Comparison of ENCODE assay signal across 8 mouse cellular contexts in the genomic region with DNA sequence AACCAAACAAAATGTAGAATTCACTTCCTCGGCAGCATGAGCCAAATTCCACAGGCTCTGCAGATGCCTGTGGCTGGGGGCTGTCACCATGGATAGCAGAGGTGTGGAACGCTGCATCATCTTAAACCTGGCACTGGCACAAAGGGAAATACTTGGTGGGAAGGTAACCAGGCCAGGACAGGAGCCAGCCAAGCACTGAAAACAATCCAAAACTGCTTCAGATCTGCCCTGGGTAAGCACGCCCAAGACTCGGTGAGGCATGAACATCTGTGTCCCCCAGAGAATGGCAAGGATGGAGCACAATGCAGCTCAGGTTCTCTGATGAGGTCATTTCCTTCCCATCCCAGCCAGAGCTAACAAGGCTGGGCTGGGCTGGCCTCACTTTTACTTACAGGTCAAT. TPM values are rescaled to one million over a fixed set of nuclear protein-coding genes. Genes with fewer than 3 reads are reported as not detected.
DNase-seq lines count a peak whose midpoint lies in the region; ATAC-seq and TF ChIP-seq lines count a peak whose summit lies in the region.

No protein-coding gene starts in this region.

- intact Hi-C loops in heart, postnatal 10 days (cut with DNase I), result loop anchor here (5.0 kb wide), 1 partner anchor 109 kb away; no protein-coding TSS in a partner anchor

- no peak for DNase-seq in liver, postnatal 0 days
- DNase-seq in liver, result no peak
- DNase-seq in embryonic facial prominence, embryonic 11.5 days (ENCODE audit: low spot score), result peak; percentile 71
- peak; percentile 59 to 64 for DNase-seq in heart, postnatal 10 days
- peak; percentile 20 to 58 for DNase-seq in kidney, postnatal 4 days
- no peak for DNase-seq in right cerebral cortex, postnatal 10 days (ENCODE audit: low spot score in 2 of 2)

- peak overlapping the region; percentile 67; the same call in 1 of the 2 replicates for H3K27ac ChIP-seq in liver, postnatal 0 days (ENCODE audit: low read depth)
- H3K27ac ChIP-seq in embryonic facial prominence, embryonic 11.5 days (replicated peaks; ENCODE audit: low read depth, low read length), result peak overlapping the region; percentile 67
- H3K27ac ChIP-seq in stomach, embryonic 14.5 days (ENCODE audit: low read length), result peak overlapping the region; percentile 56; the same call in 1 of the 2 replicates

- H3K9ac ChIP-seq in liver, postnatal 0 days (replicated peaks), result no peak overlapping the region
- no peak overlapping the region for H3K9ac ChIP-seq in embryonic facial prominence, embryonic 11.5 days (replicated peaks; ENCODE audit: low read length)
- H3K9ac ChIP-seq in stomach, embryonic 14.5 days (replicated peaks; ENCODE audit: low read depth, low read length), result no peak overlapping the region

- 58% methylated on average over 4 of the region's 4 CpGs for WGBS in liver, postnatal 0 days (ENCODE audit: insufficient replicate concordance)
- WGBS in embryonic facial prominence, embryonic 11.5 days, result 39% methylated on average over 4 of the region's 4 CpGs
- WGBS in stomach, embryonic 14.5 days, result 34% methylated on average over 4 of the region's 4 CpGs

- H3K4me2 ChIP-seq in liver, postnatal 0 days (ENCODE audit: low read depth, low read length), result no peak overlapping the region
- H3K4me2 ChIP-seq in embryonic facial prominence, embryonic 11.5 days (ENCODE audit: low read depth, low read length), result no peak overlapping the region
- no peak overlapping the region for H3K4me2 ChIP-seq in stomach, embryonic 14.5 days (replicated peaks; ENCODE audit: low read depth, low read length)

- no peak for TF ChIP-seq EP300 in liver, postnatal 0 days (IDR thresholded peaks at IDR 0.05; ENCODE audit: low read depth)

- no peak for TF ChIP-seq CTCF in liver, postnatal 0 days (IDR thresholded peaks at IDR 0.05; ENCODE audit: low read depth)

- H3K4me3 ChIP-seq in liver, postnatal 0 days (ENCODE audit: low read depth, low read length), result no peak overlapping the region
- H3K4me3 ChIP-seq in embryonic facial prominence, embryonic 11.5 days (ENCODE audit: low read depth, low read length), result no peak overlapping the region
- H3K4me3 ChIP-seq in stomach, embryonic 14.5 days (ENCODE audit: low read depth, low read length), result no peak overlapping the region

- H3K36me3 ChIP-seq in liver, postnatal 0 days (replicated peaks; ENCODE audit: insufficient read depth, low read length), result no peaks in the 10 kb centered on the region
- H3K36me3 ChIP-seq in embryonic facial prominence, embryonic 11.5 days (replicated peaks; ENCODE audit: control insufficient read depth, insufficient read depth, low read depth, low read length), result no peaks in the 10 kb centered on the region
- no peaks in the 10 kb centered on the region for H3K36me3 ChIP-seq in stomach, embryonic 14.5 days (ENCODE audit: control insufficient read depth, insufficient read depth, low read length)

- H3K27me3 ChIP-seq in liver, postnatal 0 days (ENCODE audit: insufficient read depth, low read length), result no peaks in the 10 kb centered on the region
- no peaks in the 10 kb centered on the region for H3K27me3 ChIP-seq in embryonic facial prominence, embryonic 11.5 days (ENCODE audit: control insufficient read depth, insufficient read depth, low read length)
- H3K27me3 ChIP-seq in stomach, embryonic 14.5 days (ENCODE audit: control insufficient read depth, insufficient read depth, low read length), result no peaks in the 10 kb centered on the region

- peak; percentile 35; the same call in 1 of the 2 replicates for ATAC-seq in liver, postnatal 0 days
- peak; percentile 81 for ATAC-seq in embryonic facial prominence, embryonic 11.5 days (replicated peaks; ENCODE audit: insufficient number of reproducible peaks, low FRiP score, low TSS enrichment, low read depth)
- ATAC-seq in stomach, embryonic 14.5 days (ENCODE audit: insufficient number of reproducible peaks, insufficient read depth, low FRiP score, low read depth), result peak; percentile 42; the same call in 1 of the 2 replicates
- ATAC-seq in cerebellum, adult (ENCODE audit: insufficient number of reproducible peaks, low FRiP score, low TSS enrichment), result no peak

- H3K9me3 ChIP-seq in liver, postnatal 0 days (ENCODE audit: low read length), result no peaks in the 10 kb centered on the region
- H3K9me3 ChIP-seq in embryonic facial prominence, embryonic 11.5 days (replicated peaks; ENCODE audit: control insufficient read depth, low read length), result no peaks in the 10 kb centered on the region
- no peaks in the 10 kb centered on the region for H3K9me3 ChIP-seq in stomach, embryonic 14.5 days (ENCODE audit: control insufficient read depth, low read depth, low read length)

- H3K4me1 ChIP-seq in liver, postnatal 0 days (ENCODE audit: insufficient read depth), result peaks cover 4% of the 10 kb centered on the region; the same call in 1 of the 2 replicates
- no peaks in the 10 kb centered on the region; the same call in 1 of the 2 replicates for H3K4me1 ChIP-seq in embryonic facial prominence, embryonic 11.5 days (ENCODE audit: control insufficient read depth, insufficient read depth, low read length)
- peaks cover 9% of the 10 kb centered on the region for H3K4me1 ChIP-seq in stomach, embryonic 14.5 days (ENCODE audit: control insufficient read depth, insufficient read depth, low read length)

RNA-seq across cellular contexts. Expression of a gene that starts 43.6 kb away (rescaled TPM):
- 5.2 and 5.6 TPM in 2 replicates for polyA plus RNA-seq in liver, postnatal 0 days (2015; fragmentation: Nextera tagmentation; extraction: Ambion mirVana)
- 11.5 and 12.8 TPM in 2 replicates for polyA plus RNA-seq in embryonic facial prominence, embryonic 11.5 days (2014; fragmentation: Nextera tagmentation; extraction: Ambion mirVana)
- 10 to 100 TPM; 56.8 to 60.9 TPM for total RNA-seq in heart, postnatal 10 days (2021)
- polyA plus RNA-seq in stomach, embryonic 14.5 days (2014; fragmentation: Nextera tagmentation; extraction: Ambion mirVana), result 36.9 and 38.2 TPM in 2 replicates

Comparison
In these comparisons a context has a peak if more than half of its experiments do, and no peak if none do; other contexts are left out.
1. DNase-seq: peak in embryonic facial prominence, embryonic 11.5 days (single experiment), heart, postnatal 10 days (2 of 2) and kidney, postnatal 4 days (2 of 2); none in liver, postnatal 0 days (single experiment), liver (single experiment) and right cerebral cortex, postnatal 10 days (0 of 2).
2. Peak in every context shown above with its lines, with median percentiles within 50 percentile points of each other: H3K27ac ChIP-seq.